Mouse (Mus musculus) stomach, postnatal 0 days (tissue): ENCODE measurements around the gene Cyp4a29. TPM values are rescaled to one million over a fixed set of nuclear protein-coding genes. Genes with fewer than 3 reads are reported as not detected.
"Not testable (repeated sequence)": the region's sequence is repeated elsewhere in the genome, so short reads cannot be mapped to it uniquely, and the experiment has no call there.

Source experiments
- ATAC-seq: fragments of 200-750 bp; cut with Nextera tagmentation; 2 replicates; pipeline ENCODE4 v1.8.0; 2017; ENCODE audit not compliant: low FRiP score, low TSS enrichment
- DNase-seq: peaks from one replicate; pipeline ENCODE4 v3.0.0-alpha.2; 2016; ENCODE audit warnings: low spot score
- H3K27ac ChIP-seq: fragments of 300-500 bp; sonication (generic); replicated peaks from 2 replicates; pipeline ENCODE4 v1.5.1; 2014; ENCODE audit warnings: mild to moderate bottlenecking, control low read depth
- H3K27me3 ChIP-seq: fragments of 300-500 bp; sonication (generic); 2 replicates; pipeline ENCODE4 v1.6.1; 2014; ENCODE audit warnings: low read length; ENCODE audit not compliant: control insufficient read depth, insufficient read depth
- H3K36me3 ChIP-seq: fragments of 300-500 bp; sonication (generic); 2 replicates; pipeline ENCODE4 v1.6.1; 2014; ENCODE audit warnings: low read length, mixed read lengths; ENCODE audit not compliant: control insufficient read depth, insufficient read depth
- H3K4me1 ChIP-seq: fragments of 300-500 bp; sonication (generic); replicated peaks from 2 replicates; pipeline ENCODE4 v1.6.1; 2014; ENCODE audit warnings: antibody characterized with exemption; ENCODE audit not compliant: control insufficient read depth, insufficient read depth
- H3K4me2 ChIP-seq: fragments of 300-500 bp; sonication (generic); replicated peaks from 2 replicates; pipeline ENCODE4 v1.6.1; 2014; ENCODE audit warnings: low read depth, mild to moderate bottlenecking, control low read depth, moderate library complexity
- H3K4me3 ChIP-seq: fragments of 300-500 bp; sonication (generic); 2 replicates; pipeline ENCODE4 v1.5.1; 2014; ENCODE audit warnings: low read depth, low read length, control low read depth
- H3K9ac ChIP-seq: fragments of 300-500 bp; sonication (generic); 2 replicates; pipeline ENCODE4 v1.6.1; 2014; ENCODE audit warnings: mild to moderate bottlenecking, low read length, control low read depth, mixed read lengths
- H3K9me3 ChIP-seq: fragments of 300-500 bp; sonication (generic); 2 replicates; pipeline ENCODE4 v1.6.1; 2016; ENCODE audit warnings: low read length; ENCODE audit not compliant: control insufficient read depth
- CTCF ChIP-seq: IDR thresholded peaks from 2 replicates; pipeline ENCODE4 v1.5.1; 2016; ENCODE audit warnings: antibody characterized with exemption, low read depth, mild to moderate bottlenecking, moderate library complexity
- WGBS: fragments of 180-500 bp; shearing (Covaris S2); extraction: QIAGEN DNeasy Blood & Tissue Kit; methylation state at CpG from one replicate; pipeline ENCODE4 v1.1.7; 2014; 5-methylcytosine and 5-hydroxymethylcytosine counted together
- polyA plus RNA-seq: library from polyadenylated mRNA; unstranded; fragments of >200 nt; fragmentation: Nextera tagmentation; extraction: Ambion mirVana; gene quantifications from 2 replicates; pipeline ENCODE4 v1.2.1, GENCODE M21; 2015

Gene Cyp4a29
- polyA plus RNA-seq, 1 experiment from 2014 or later = 0.13 TPM

DNA sequence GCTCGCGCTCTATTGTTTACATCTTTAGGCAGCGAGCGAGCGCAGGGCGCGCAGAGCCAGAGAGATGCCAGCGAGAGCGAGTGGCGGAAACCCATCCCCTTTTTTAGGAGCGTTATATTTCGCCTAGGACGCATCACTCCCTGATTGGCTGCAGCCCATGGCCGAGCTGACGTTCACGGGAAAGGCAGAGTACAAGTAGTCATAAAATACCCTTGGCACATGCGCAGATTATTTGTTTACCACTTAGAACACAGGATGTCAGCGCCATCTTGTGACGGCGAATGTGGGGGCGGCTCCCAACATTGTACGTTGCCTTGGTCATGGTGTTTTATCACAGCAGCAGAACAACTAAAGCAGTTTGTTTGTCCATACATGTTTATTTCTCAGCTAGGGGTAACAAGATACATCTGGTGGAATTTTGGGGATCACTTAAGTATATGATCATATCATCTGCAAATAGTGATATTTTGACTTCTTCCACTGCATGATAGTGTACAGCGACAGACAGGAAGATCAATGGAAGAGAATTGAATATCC is 39.4 kb downstream of the Cyp4a29 start:
- not testable (repeated sequence) for H3K4me3 ChIP-seq, H3K4me1 ChIP-seq, H3K9me3 ChIP-seq, H3K36me3 ChIP-seq, H3K27me3 ChIP-seq, H3K27ac ChIP-seq, ATAC-seq, DNase-seq, H3K9ac ChIP-seq
- peak overlapping the region; percentile 38; the same call in 1 of the 2 replicates for H3K4me2 ChIP-seq
- peak; percentile 39 for TF ChIP-seq CTCF
- 20% methylated on average over 18 of the region's 23 CpGs for WGBS

DNA sequence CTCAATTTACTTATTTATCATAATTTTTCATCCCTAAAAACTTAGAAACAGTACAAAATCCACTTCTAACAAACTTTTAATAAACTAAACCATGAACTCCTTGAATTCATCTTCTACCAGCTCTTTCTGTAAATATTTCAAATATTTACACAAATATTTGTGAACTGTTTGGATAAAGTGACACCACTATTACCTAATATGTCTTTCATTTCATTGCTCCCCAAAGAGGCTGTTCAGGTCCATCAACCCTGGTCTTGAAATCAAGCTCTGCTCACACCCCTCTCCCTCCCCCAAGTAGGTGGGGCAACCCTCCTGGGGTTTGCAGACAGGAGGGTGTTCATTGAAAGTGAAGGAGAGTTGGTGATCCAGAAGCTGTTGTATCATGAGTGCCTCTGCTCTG is 56.9 kb downstream of the Cyp4a29 start, which contains the start of gene Cyp4a12a:
Cyp4a12a (plus strand) TSS at position 301 of the 400 bp plus-strand sequence.
- ATAC-seq, H3K36me3 ChIP-seq, H3K4me3 ChIP-seq, H3K9ac ChIP-seq, H3K27ac ChIP-seq, H3K4me2 ChIP-seq, H3K27me3 ChIP-seq, DNase-seq, H3K4me1 ChIP-seq, H3K9me3 ChIP-seq: not testable (repeated sequence)

Other genes starting within 250 kb of the Cyp4a29 start
- gene Stil, start 241.9 kb upstream of the Cyp4a29 start, polyA plus RNA-seq = 1.7 and 1.8 TPM in 2 replicates
- 0.16 and 0.19 TPM in 2 replicates for gene Tal1, start 185.7 kb upstream of the Cyp4a29 start, polyA plus RNA-seq
- gene Pdzk1ip1, start 153.4 kb upstream of the Cyp4a29 start, polyA plus RNA-seq = 255 and 279 TPM in 2 replicates
- 0.28 and 0.29 TPM in 2 replicates for gene Cyp4x1, start 107.8 kb upstream of the Cyp4a29 start, polyA plus RNA-seq
- gene Cyp4a12a, start 57.0 kb downstream of the Cyp4a29 start, polyA plus RNA-seq = 0.05 TPM in 1 of 2 replicates, not detected in the other
- gene Cyp4a12b, start 169.5 kb downstream of the Cyp4a29 start, polyA plus RNA-seq = not detected in 2 replicates
- gene Cyp4a30b, start 210.5 kb downstream of the Cyp4a29 start, polyA plus RNA-seq = not detected in 2 replicates